Mouse (Mus musculus) monocyte, adult 5-6 weeks (primary cell): ENCODE results near the gene Arhgef25. TPM values are rescaled to one million over a fixed set of nuclear protein-coding genes. Genes with fewer than 3 reads are reported as not detected.
A peak's percentile ranks its signal among the peaks of the same experiment; 100 is the strongest.

Experiments
- ATAC-seq: fragments of 153-309, 156-312 bp; replicated peaks from 2 replicates; pipeline ENCODE4 v1.8.0; 2017; ENCODE audit warnings: mild to moderate bottlenecking; ENCODE audit not compliant: low TSS enrichment, insufficient number of reproducible peaks, severe bottlenecking, poor library complexity, low FRiP score
- total RNA-seq: library from RNA; stranded (forward); fragments of 200-1000, 200-491, 200-594 nt; gene quantifications from 3 replicates; pipeline ENCODE4 v1.2.3, GENCODE M21; 2017

Arhgef25 gene
- total RNA-seq, 1 experiment from 2014 or later: not detected

GRCm38 (mm10) chr10:127190398-127191190 is 711 bp upstream of the Arhgef25 start:
- ATAC-seq: no peak

GRCm38 (mm10) chr10:127189116-127189650 is 700 bp downstream of the Arhgef25 start:
- no peak for ATAC-seq

GRCm38 (mm10) chr10:127188465-127189115 is 1.3 kb downstream of the Arhgef25 start:
- ATAC-seq: no peak

- ATAC-seq: no peak
Observed at GRCm38 (mm10) chr10:127188079-127188453, 1.8 kb downstream of the Arhgef25 start.

GRCm38 (mm10) chr10:127187371-127188078 is 2.4 kb downstream of the Arhgef25 start:
- no peak for ATAC-seq

- no peak for ATAC-seq
Observed at GRCm38 (mm10) chr10:127186451-127186850, 3.4 kb downstream of the Arhgef25 start.

GRCm38 (mm10) chr10:127185506-127185905 is 4.4 kb downstream of the Arhgef25 start:
- no peak for ATAC-seq

- ATAC-seq: no peak
Observed at GRCm38 (mm10) chr10:127185101-127185500, 4.8 kb downstream of the Arhgef25 start.

GRCm38 (mm10) chr10:127183759-127184158 is 6.1 kb downstream of the Arhgef25 start:
- no peak for ATAC-seq

GRCm38 (mm10) chr10:127182624-127183023 is 7.3 kb downstream of the Arhgef25 start:
- ATAC-seq: no peak

- no peak for ATAC-seq
Observed at GRCm38 (mm10) chr10:127181566-127181965, 8.3 kb downstream of the Arhgef25 start.

GRCm38 (mm10) chr10:127180695-127181047 is 9.2 kb downstream of the Arhgef25 start:
- no peak for ATAC-seq

- ATAC-seq: no peak
Observed at GRCm38 (mm10) chr10:127179871-127180694, 9.8 kb downstream of the Arhgef25 start, which contains the start of gene Slc26a10. Gene Slc26a10, minus strand, starts transcription at chr10:127180645.

- no peak for ATAC-seq
Observed at GRCm38 (mm10) chr10:127178286-127179027, 11.4 kb downstream of the Arhgef25 start.

- ATAC-seq: 0 out of 2 replicates have a peak, but pooled peaks have one; percentile 21
Observed at GRCm38 (mm10) chr10:127177719-127178118, 12.2 kb downstream of the Arhgef25 start.

- ATAC-seq: no peak
Observed at GRCm38 (mm10) chr10:127177235-127177634, 12.6 kb downstream of the Arhgef25 start.

- no peak for ATAC-seq
Observed at GRCm38 (mm10) chr10:127176756-127177155, 13.1 kb downstream of the Arhgef25 start.

- ATAC-seq: no peak
Observed at GRCm38 (mm10) chr10:127176228-127176627, 13.7 kb downstream of the Arhgef25 start.
